Mouse (Mus musculus) retina, postnatal 7 days (tissue): ENCODE data around the gene S1pr4.
A peak's percentile ranks its signal among the peaks of the same experiment; 100 is the strongest.

ENCODE experiments used
- DNase-seq: peaks from one replicate; pipeline ENCODE4 v3.0.0-alpha.2; 2012; ENCODE audit warnings: low read depth, low spot score

Gene S1pr4

GRCm38 (mm10) chr10:81500032-81500431, at the start of gene S1pr4:
Gene S1pr4, minus strand, starts transcription at chr10:81500132.
- DNase-seq: no peak

- DNase-seq: no peak
Measured at GRCm38 (mm10) chr10:81548944-81549343, 49.0 kb upstream of the S1pr4 start.

GRCm38 (mm10) chr10:81546788-81547571, 47.0 kb upstream of the S1pr4 start:
- DNase-seq: no peak

GRCm38 (mm10) chr10:81546332-81546731, 46.4 kb upstream of the S1pr4 start:
- no peak for DNase-seq

GRCm38 (mm10) chr10:81545161-81545747, 45.3 kb upstream of the S1pr4 start, which contains the start of gene Gna11:
Gene Gna11, minus strand, starts transcription at chr10:81545190.
- DNase-seq: peak; percentile 98

DNA sequence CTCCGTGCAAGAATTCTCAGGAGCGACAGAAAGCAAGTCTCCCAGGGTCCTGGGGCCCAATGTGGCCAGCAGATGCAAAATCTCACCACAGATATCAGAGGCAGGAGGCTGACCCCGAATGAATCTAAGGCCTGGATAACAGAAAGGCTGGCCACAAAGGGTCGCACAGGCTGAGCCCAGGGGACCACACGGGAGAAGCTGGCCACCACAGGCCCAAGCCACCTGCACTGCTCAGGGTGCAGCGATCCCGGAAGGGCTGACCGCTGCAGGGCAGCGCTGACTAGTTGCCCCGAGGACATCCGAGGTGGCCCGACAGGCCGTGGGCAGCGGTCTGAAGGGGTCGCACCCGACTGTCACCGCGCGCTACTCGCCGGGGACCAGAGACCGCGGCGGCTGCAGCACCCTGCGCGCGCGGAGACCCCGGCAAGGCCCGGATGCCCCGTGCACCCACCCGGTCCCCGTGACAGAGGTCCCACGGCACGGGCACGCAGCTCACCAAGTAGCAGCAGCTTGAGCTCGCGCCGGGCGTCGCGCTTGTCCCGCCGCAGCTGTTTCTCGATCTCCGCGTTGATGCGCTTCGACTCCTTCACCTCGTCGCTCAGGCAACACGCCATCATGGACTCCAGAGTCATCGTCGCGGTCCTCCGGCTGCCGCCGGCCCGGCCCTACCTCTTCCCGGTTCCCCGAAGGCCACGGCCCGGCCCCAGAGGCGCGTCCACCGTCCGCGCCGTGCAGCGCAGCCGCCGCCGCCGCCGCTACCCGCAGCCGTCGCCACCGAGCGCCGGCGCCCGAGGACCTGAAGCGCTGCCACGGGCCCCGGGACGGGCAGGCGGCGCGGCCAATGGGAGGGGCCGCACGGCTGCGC, 44.6 kb upstream of the S1pr4 start:
- no peak for DNase-seq

- DNase-seq: no peak
Measured at GRCm38 (mm10) chr10:81543633-81544032, 43.7 kb upstream of the S1pr4 start.

GRCm38 (mm10) chr10:81542727-81543460, 43.0 kb upstream of the S1pr4 start:
- no peak for DNase-seq

DNA sequence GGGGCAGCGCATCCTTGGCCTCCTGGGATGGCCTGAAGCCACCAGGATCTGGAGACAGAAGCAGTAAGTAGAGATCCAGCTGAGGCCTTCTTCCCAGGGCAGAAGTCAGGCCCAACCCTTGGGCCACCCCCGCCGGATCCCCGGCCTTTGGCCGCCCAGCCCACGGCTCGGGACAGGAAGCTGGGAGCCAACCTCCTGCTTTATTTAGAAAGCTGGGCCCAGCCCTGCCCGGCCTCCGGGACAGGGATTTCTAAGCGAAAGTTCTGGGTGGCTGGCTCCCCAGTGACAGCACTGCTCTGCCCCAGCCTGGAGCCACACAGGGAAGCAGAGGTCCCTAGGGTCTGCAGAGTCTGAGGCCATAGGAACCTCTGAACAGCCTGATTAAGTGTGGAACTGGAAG, 41.9 kb upstream of the S1pr4 start:
- DNase-seq: no peak

- DNase-seq: no peak
Measured at GRCm38 (mm10) chr10:81541363-81541762, 41.4 kb upstream of the S1pr4 start.

DNA sequence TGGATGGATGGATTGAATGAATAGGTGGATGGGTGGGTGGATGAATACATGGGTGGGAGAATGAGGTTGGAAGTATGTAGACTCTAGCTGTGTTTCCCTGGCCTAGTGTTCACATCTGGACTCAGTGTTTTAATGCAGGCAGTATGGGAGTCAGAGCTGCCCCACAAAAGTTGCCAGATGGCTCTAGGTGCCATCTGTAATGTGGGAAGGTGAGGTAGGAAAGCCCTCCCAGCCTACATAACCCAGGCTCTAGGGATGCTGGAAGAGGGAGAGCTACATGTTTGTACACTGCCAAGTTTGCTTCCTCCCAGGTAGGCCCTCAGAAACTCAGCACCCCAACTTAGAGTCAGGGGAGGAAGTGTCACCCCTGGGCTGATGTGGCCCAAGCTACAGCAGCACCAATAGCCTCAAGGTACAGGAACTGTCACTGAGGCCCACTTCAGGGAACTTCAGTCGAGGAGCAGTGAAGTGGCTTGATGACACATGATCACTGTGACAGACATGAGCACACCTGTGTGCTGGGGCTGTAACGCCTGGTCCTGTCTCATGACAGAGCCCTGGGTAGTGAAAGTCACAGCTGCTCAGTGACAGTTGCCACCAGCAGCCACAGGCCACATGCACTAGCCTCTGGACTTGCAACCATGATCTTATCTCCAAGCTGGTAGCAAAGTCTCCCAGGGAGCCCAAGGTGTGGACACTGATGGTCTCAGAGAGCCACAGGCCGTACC, 38.6 kb upstream of the S1pr4 start:
- no peak for DNase-seq

GRCm38 (mm10) chr10:81537429-81537828, 37.5 kb upstream of the S1pr4 start:
- no peak for DNase-seq

DNA sequence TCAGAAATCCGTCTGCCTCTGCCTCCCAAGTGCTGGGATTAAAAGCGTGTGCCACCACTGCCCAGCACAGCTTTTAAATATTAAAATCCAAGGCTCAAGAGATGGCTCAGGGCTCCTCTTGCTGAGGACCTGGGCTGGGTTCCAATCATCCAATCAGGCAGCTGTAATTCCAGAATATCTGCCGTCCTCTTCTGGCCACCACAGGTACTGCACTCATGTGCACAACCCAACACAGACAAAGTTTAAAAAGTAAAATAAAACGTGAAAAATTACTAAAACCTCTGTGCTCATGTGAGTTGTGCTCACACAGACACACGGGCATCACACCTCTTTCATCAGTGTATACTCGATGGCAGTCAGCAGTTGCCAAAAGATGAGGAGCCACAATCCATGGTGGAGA, 36.8 kb upstream of the S1pr4 start:
- no peak for DNase-seq

DNA sequence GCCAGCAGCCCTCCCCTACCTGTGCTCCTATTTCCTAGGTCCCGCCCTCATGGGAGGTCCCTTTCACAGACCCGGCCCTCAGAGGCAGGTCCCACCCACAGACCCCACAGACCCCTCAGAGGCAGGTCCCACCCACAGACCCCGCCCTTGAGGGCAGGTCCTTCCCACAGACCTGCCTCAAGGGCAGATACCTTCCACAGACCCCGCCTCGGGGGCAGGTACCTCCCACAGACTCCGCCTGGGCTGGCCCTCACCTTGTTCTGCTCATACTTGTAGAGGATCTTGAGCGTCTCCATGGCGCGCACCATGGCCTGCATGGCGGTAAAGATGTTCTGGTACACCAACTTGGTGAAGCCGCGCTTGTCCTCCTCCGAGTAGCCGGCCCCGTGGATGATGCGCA, 34.9 kb upstream of the S1pr4 start:
- no peak for DNase-seq

DNA sequence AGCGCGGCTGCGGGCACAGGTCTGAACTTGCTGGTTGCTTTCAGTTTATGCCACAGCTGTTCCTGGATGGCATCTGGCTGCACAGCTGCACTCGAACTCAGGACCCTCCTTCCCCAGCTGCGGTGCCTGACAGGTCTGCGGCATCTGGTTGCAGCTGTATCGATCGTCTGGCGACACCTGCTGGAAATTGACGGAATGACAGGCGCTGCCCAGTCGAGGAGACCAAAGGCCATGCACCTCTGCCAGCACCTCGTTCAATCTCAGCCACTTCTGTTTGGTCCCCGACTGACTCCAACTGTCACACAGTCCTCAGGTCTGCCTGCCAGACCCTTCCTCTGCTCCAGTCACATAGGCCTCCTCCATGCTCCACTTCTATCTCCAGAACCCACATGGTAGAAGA, 26.8 kb upstream of the S1pr4 start:
- DNase-seq: peak; percentile 31

DNA sequence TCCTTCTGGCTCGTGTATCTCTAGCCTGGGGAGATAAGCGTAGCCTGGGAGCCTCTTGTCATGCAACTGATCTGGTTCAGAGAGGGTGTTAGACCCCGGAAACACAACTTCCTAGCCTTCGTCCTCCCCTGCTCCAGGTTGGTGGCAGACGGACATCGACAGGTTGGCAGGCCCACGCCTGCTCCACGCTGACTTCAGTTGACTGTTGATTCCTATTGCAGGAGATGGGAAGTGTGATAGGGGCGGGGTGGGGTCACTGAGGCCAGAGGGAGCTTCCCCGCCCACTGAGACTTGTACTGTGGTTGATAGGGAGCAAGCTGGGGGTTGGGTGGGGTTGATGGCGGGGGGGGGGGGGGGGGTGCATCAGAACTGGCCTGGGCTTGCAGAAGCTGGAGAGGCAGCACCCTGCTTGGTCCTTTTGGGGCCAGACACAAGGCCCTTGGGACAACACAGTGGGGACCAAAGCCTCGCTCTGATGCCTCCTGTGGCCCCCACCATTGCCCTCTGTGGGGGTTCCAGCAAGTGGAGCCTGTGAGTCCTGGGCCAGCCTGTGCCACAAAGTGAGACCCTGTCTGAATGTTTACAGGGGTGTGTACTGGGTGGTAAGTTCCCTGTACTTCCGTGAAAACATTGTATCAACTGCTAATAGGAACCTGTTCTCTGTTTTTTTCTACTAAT, 25.2 kb upstream of the S1pr4 start:
- DNase-seq: no peak

DNA sequence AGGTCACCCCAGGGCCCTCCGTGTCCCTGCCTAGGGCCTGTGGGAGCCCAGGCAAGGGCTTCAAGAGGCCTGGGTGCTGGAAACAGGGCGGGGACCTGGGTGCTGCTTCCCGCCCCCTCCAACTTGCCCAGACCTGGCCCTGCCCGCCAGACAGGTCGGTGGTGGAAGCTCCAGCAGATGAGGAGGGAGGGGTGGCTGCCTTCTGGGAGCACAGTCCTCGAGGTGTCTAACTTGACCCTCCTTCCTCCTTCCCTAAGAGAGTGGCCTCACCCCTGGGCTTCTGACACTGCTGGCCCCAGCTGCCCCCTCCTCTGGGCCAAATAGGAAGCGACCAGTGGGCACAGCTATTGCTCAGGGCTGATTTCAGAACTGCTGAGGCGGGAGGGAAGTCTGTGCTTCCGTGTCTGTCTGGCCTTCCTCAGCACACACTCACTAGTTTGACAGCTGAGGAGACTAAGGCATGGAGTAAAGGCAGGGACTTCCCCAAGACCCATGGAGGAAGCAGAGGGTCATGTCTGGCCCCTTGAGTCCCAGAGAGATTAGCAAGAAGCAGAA, 24.2 kb upstream of the S1pr4 start, which contains the start of gene Gna15:
Gna15 (minus strand) TSS at position 175 of the 555 bp plus-strand sequence.
- no peak for DNase-seq

DNA sequence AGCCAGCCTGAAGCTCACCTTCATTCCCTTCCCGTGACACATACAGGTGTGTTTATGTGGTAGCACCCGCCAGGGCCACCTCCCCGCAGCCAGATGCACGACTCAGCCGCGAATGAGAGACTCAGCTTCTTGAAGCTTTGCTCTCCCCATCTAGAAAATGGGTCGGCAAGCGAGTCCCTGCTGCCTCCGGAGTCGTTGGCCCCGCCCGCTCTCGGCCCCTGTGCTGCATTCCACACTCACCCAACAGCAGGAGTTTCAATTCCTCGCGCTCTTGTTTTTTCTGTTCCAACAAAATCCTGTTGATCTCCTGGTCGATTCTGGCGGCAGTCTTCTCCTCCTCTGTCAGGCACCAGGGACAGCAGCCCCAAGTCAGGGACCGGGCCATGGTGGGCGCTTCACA, 23.6 kb upstream of the S1pr4 start:
- no peak for DNase-seq

DNA sequence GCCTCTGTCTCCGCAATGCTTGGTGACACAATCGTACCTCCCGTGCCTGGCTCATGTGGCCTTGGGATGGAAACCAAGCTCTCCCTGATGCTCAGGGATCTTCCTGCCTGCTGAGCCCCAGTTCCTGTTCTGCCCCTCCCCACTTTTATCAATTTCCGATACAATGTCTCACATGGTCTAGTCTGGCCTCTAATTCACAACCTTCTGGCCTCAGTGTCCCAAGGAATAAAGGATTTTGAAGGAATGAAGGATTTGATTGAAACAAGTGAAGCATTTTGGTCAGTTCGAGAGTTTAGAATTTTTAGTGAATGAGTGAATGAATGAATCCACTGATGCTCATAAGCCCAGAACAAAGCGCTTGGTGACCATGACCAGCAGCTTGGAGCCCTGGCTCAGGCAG, 23.2 kb upstream of the S1pr4 start:
- DNase-seq: no peak

GRCm38 (mm10) chr10:81519978-81520365, 20.0 kb upstream of the S1pr4 start:
- DNase-seq: no peak
